Mouse (Mus musculus): Measurements from ENCODE around the gene Exoc6b. TPM values are rescaled to one million over a fixed set of nuclear protein-coding genes. Genes with fewer than 3 reads are reported as not detected.

Exoc6b gene
- polyA plus RNA-seq, 1 experiment from 2014 or later: 27.6 TPM

DNA sequence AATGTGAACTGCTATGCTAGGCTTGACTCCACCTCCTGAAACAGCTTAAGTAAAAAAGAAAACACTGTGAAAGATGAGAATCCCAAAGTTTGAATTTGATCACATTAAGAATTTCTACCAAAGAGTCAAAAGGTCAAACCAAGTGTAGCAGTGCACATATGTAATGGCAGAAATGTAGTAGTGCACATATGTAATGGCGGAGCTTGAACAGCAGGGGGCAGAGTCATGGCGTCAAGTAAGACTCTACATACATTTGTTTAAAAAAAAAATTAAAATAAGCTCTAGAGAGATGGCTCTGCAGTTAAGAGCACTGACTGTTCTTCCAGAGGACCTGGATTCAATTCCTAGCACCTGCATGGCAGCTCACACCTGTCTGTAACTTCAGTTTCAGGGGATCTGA, 153.0 kb downstream of the Exoc6b start:
- Histone ChIP-seq H3K27me3 (replicated peaks; ENCODE audit: control insufficient read depth, insufficient read depth, low read length) (no peaks in the 10 kb centered on the region), H3K9me3 (ENCODE audit: control insufficient read depth, low read length) (no peaks in the 10 kb centered on the region), H3K36me3 (ENCODE audit: control insufficient read depth, insufficient read depth, low read length) (no peaks in the 10 kb centered on the region), H3K4me1 (replicated peaks; ENCODE audit: control insufficient read depth, insufficient read depth, low read length) (no peaks in the 10 kb centered on the region), H3K9ac (ENCODE audit: low read length) (no peak overlapping the region), H3K4me2 (ENCODE audit: low read length) (no peak overlapping the region), H3K4me3 (ENCODE audit: low read depth, low read length) (no peak overlapping the region), H3K27ac (ENCODE audit: low read depth) (no peak overlapping the region)
- DNase-seq (ENCODE audit: low spot score) (peak; percentile 61), ATAC-seq (replicated peaks; ENCODE audit: low FRiP score, low TSS enrichment, low read depth) (no peak)
- 30% methylated on average over 2 of the region's 2 CpGs for WGBS

DNA sequence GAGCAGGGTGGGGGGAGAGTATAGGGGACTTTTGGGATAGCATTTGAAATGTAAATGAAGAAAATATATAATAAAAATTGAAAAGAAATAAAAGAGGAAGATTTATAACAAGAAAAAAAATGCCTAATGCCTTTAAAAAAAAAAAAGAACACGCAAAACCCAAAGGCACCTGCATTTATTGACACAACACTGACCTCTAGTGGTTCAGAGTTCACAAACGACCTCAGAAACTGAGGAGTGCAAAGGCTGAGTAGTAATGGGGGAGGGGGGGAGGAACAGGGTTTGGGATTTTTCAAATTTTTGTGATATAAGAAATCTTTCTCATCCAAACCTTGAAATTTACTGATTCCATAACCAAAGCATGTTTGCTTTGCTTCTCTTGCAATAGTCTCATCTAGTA, 156.9 kb downstream of the Exoc6b start:
- Histone ChIP-seq H3K9me3 (ENCODE audit: control insufficient read depth, low read length) (no peaks in the 10 kb centered on the region), H3K4me1 (replicated peaks; ENCODE audit: control insufficient read depth, insufficient read depth, low read length) (no peaks in the 10 kb centered on the region), H3K27me3 (replicated peaks; ENCODE audit: control insufficient read depth, insufficient read depth, low read length) (no peaks in the 10 kb centered on the region), H3K9ac (ENCODE audit: low read length) (no peak overlapping the region), H3K36me3 (ENCODE audit: control insufficient read depth, insufficient read depth, low read length) (no peaks in the 10 kb centered on the region), H3K4me2 (ENCODE audit: low read length) (no peak overlapping the region), H3K27ac (ENCODE audit: low read depth) (no peak overlapping the region), H3K4me3 (ENCODE audit: low read depth, low read length) (no peak overlapping the region)
- DNase-seq (ENCODE audit: low spot score) (no peak), ATAC-seq (replicated peaks; ENCODE audit: low FRiP score, low TSS enrichment, low read depth) (no peak)
- WGBS: 6% methylated on average over 2 of the region's 2 CpGs

DNA sequence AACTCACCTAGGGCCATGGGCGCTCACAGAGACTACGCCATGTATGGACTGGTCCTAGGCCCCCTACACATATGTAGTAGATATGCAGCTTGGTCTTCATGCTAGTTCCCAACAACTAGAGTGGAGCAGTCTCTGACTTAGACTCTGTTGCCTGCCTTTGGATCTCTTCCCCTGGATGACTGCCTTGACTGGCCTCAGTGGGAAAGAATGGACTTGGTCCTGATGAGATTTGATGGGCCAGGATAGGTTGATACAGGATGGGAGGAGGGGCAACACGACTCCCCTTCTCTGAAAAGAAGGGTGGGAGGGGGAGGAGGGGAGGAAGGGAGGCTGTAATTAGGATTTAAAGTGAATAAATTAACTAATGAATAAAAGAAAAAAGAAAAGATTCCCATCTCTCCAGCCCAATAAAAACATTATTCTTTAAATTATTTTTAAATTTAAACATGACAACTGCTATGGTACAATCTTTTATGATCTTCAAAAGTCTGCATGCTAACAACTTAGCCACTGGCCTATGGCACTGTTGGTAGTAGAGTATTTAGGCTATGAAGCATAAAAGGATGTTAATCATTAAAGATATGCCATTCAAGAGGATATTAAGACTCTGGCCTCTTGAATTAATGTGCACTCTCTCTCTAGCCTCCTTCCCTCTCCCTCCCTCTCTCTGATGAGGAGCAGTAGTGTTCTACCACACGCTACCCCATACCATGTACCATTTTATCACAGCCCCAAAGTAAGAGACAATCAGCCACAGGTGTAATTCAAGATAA, 170.1 kb downstream of the Exoc6b start:
- no peaks in the 10 kb centered on the region for H3K4me1 ChIP-seq (replicated peaks; ENCODE audit: control insufficient read depth, insufficient read depth, low read length)
- WGBS: 88% methylated on average over 4 of the region's 4 CpGs
- H3K4me2 ChIP-seq (ENCODE audit: low read length): no peak overlapping the region
- H3K9ac ChIP-seq (ENCODE audit: low read length): no peak overlapping the region
- no peak for DNase-seq (ENCODE audit: low spot score)
- ATAC-seq (replicated peaks; ENCODE audit: low FRiP score, low TSS enrichment, low read depth): no peak
- H3K27me3 ChIP-seq (replicated peaks; ENCODE audit: control insufficient read depth, insufficient read depth, low read length): no peaks in the 10 kb centered on the region
- no peaks in the 10 kb centered on the region for H3K36me3 ChIP-seq (ENCODE audit: control insufficient read depth, insufficient read depth, low read length)
- H3K27ac ChIP-seq (ENCODE audit: low read depth): no peak overlapping the region
- no peaks in the 10 kb centered on the region for H3K9me3 ChIP-seq (ENCODE audit: control insufficient read depth, low read length)
- no peak overlapping the region for H3K4me3 ChIP-seq (ENCODE audit: low read depth, low read length)

DNA sequence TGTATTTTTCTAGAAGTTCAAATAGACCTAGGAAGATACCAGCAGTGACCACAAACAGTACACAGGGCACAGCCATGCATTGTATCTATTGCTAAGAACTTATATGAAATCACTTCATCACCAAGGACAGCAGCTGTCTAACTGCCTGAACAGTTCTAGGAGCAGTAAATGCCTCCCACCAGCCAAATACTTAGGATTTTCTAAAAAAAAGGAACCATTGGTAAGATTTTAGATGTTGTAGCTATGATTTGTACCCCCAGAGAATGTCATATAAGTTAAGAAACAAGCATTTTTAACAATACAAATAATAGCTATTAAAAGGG, 175.6 kb downstream of the Exoc6b start:
- ATAC-seq (replicated peaks; ENCODE audit: low FRiP score, low TSS enrichment, low read depth): no peak

DNA sequence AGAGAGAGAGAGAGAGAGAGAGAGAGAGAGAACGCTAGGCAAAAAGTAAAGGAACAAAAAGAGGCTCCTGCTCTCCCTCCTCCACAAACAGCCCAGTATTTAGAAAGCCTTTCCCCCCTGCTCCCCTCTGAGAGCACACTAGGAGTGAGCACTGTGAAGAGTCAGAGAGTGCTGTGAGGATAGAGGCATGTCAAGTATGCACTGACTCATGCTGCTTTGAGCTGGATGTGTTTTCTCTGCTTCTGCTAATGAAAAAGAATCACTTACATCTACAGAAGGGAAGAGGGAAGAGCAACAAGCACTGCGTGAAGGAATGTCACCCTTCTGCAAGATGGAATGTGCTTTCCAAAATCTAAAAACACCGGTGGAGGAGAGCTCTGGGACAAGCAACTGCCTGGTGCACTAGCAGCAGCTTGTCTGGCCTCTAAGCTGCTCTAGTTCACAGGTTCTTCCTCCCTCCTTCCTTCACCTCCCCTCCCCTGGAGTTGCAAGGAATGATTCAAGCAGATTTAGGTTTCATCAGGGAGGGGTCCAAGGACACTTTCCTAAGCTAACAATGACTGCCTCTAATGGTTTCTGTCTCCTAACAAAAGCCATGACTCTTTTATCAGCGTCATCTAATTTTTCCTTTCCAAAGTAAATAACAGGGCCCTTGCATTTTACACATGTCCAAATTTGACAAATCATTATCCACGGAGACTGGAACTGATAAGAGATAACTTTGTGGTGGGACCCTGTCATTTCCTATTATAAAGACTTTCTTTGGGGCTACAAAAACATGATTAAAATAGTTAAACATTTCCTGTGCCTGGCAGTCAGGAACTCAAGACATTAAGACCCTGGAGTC, 176.2 kb downstream of the Exoc6b start:
- no peak for ATAC-seq (replicated peaks; ENCODE audit: low FRiP score, low TSS enrichment, low read depth)
- WGBS: 8% methylated on average over 5 of the region's 5 CpGs

More for the DNA sequence above, 175.6 kb downstream of the Exoc6b start:
- no peak overlapping the region for H3K27ac ChIP-seq (ENCODE audit: low read depth)
- H3K4me2 ChIP-seq (ENCODE audit: low read length): no peak overlapping the region
- H3K4me1 ChIP-seq (replicated peaks; ENCODE audit: control insufficient read depth, insufficient read depth, low read length): peaks cover 9% of the 10 kb centered on the region; the same call in 1 of the 2 replicates
- no peak for DNase-seq (ENCODE audit: low spot score)
- H3K9ac ChIP-seq (ENCODE audit: low read length): no peak overlapping the region
- no peaks in the 10 kb centered on the region for H3K27me3 ChIP-seq (replicated peaks; ENCODE audit: control insufficient read depth, insufficient read depth, low read length)
- no peaks in the 10 kb centered on the region for H3K9me3 ChIP-seq (ENCODE audit: control insufficient read depth, low read length)
- no peaks in the 10 kb centered on the region for H3K36me3 ChIP-seq (ENCODE audit: control insufficient read depth, insufficient read depth, low read length)
- H3K4me3 ChIP-seq (ENCODE audit: low read depth, low read length): no peak overlapping the region

DNA sequence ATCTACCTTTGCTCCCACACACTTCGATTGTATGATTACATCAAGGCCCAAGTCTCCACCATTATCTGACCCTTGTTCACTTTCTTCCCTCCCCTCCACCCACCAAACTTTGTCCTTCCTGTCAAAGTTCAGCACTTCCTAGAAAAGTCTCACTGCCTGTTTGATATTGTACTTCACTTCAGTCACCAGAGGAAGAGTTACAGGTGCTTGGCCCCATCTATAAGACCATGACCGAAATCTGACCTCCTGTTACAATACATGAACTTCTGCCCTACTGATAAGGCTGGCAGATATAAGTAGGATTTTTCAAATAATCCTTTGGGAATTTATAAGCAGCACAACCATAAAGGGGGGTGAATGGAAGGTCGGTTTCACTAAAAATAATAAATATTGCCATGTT, 182.8 kb downstream of the Exoc6b start:
- no peak overlapping the region for H3K4me3 ChIP-seq (ENCODE audit: low read depth, low read length)
- H3K9ac ChIP-seq (ENCODE audit: low read length): no peak overlapping the region
- ATAC-seq (replicated peaks; ENCODE audit: low FRiP score, low TSS enrichment, low read depth) (peak; percentile 55; the same call in 1 of the 2 replicates), DNase-seq (ENCODE audit: low spot score) (no peak)
- H3K9me3 ChIP-seq (ENCODE audit: control insufficient read depth, low read length): no peaks in the 10 kb centered on the region
- no peaks in the 10 kb centered on the region for H3K36me3 ChIP-seq (ENCODE audit: control insufficient read depth, insufficient read depth, low read length)
- H3K27ac ChIP-seq (ENCODE audit: low read depth): no peak overlapping the region
- no peak overlapping the region for H3K4me2 ChIP-seq (ENCODE audit: low read length)
- H3K4me1 ChIP-seq (replicated peaks; ENCODE audit: control insufficient read depth, insufficient read depth, low read length): peaks cover 8% of the 10 kb centered on the region; the same call in 1 of the 2 replicates
- WGBS: 28% methylated on average over 3 of the region's 3 CpGs
- H3K27me3 ChIP-seq (replicated peaks; ENCODE audit: control insufficient read depth, insufficient read depth, low read length): no peaks in the 10 kb centered on the region

More for the DNA sequence above, 176.2 kb downstream of the Exoc6b start:
- DNase-seq (ENCODE audit: low spot score): no peak
- no peaks in the 10 kb centered on the region for H3K9me3 ChIP-seq (ENCODE audit: control insufficient read depth, low read length)
- H3K4me3 ChIP-seq (ENCODE audit: low read depth, low read length): no peak overlapping the region
- no peak overlapping the region for H3K27ac ChIP-seq (ENCODE audit: low read depth)
- no peaks in the 10 kb centered on the region for H3K36me3 ChIP-seq (ENCODE audit: control insufficient read depth, insufficient read depth, low read length)
- no peak overlapping the region for H3K4me2 ChIP-seq (ENCODE audit: low read length)
- H3K4me1 ChIP-seq (replicated peaks; ENCODE audit: control insufficient read depth, insufficient read depth, low read length): peaks cover 9% of the 10 kb centered on the region; the same call in 1 of the 2 replicates
- H3K9ac ChIP-seq (ENCODE audit: low read length): no peak overlapping the region
- no peaks in the 10 kb centered on the region for H3K27me3 ChIP-seq (replicated peaks; ENCODE audit: control insufficient read depth, insufficient read depth, low read length)

DNA sequence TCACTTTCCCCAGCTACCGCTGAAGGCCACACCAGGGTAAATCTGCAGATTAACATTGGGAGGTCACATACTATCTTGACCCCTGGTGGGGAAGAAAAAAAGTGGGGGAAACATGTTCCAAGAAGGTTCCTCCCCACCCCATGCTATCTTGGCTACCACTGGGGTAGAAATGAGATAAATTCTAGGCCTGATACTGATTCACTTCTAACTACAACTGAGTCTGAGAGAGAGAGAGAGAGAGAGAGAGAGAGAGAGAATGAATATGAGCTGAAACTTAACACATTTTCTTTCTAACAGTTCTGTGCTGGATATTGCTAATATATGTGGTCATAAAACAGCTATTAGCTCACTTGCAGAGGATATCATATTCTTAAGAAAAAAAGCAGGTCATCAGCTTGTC, 184.2 kb downstream of the Exoc6b start:
- Histone ChIP-seq H3K4me2 (ENCODE audit: low read length) (no peak overlapping the region), H3K27ac (ENCODE audit: low read depth) (no peak overlapping the region), H3K36me3 (ENCODE audit: control insufficient read depth, insufficient read depth, low read length) (no peaks in the 10 kb centered on the region), H3K27me3 (replicated peaks; ENCODE audit: control insufficient read depth, insufficient read depth, low read length) (no peaks in the 10 kb centered on the region), H3K9ac (ENCODE audit: low read length) (no peak overlapping the region), H3K9me3 (ENCODE audit: control insufficient read depth, low read length) (no peaks in the 10 kb centered on the region), H3K4me3 (ENCODE audit: low read depth, low read length) (no peak overlapping the region), H3K4me1 (replicated peaks; ENCODE audit: control insufficient read depth, insufficient read depth, low read length) (peaks cover 8% of the 10 kb centered on the region; the same call in 1 of the 2 replicates)
- ATAC-seq (replicated peaks; ENCODE audit: low FRiP score, low TSS enrichment, low read depth) (no peak), DNase-seq (ENCODE audit: low spot score) (no peak)
- 68% methylated on average over 1 of the region's 1 CpGs for WGBS

DNA sequence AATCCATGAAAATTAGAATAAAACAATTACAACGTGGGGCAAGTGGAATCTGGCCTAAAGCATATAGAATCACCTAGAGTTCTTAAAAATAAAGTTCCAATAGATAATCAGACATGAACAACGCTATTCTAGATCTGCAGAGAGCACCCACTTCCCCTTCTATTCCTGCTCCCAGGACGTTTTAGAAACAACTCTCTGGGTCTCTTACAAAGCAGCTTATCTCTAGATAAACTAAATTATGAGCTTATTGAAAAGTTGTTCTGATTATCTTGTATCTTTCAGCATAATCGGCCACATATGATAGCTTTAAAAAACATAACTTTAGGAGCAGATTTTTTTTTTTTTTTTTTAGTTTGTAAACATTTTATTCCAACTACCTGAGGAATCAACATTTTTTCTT, 185.6 kb downstream of the Exoc6b start:
- Histone ChIP-seq H3K4me1 (replicated peaks; ENCODE audit: control insufficient read depth, insufficient read depth, low read length) (peaks cover 8% of the 10 kb centered on the region; the same call in 1 of the 2 replicates), H3K9ac (ENCODE audit: low read length) (no peak overlapping the region), H3K27me3 (replicated peaks; ENCODE audit: control insufficient read depth, insufficient read depth, low read length) (no peaks in the 10 kb centered on the region), H3K4me2 (ENCODE audit: low read length) (no peak overlapping the region), H3K4me3 (ENCODE audit: low read depth, low read length) (no peak overlapping the region), H3K36me3 (ENCODE audit: control insufficient read depth, insufficient read depth, low read length) (no peaks in the 10 kb centered on the region), H3K9me3 (ENCODE audit: control insufficient read depth, low read length) (no peaks in the 10 kb centered on the region), H3K27ac (ENCODE audit: low read depth) (no peak overlapping the region)
- DNase-seq (ENCODE audit: low spot score) (no peak), ATAC-seq (replicated peaks; ENCODE audit: low FRiP score, low TSS enrichment, low read depth) (no peak)
- WGBS: 47% methylated on average over 4 of the region's 4 CpGs

All from intestine, embryonic 14.5 days (tissue).